In the genomic region with DNA sequence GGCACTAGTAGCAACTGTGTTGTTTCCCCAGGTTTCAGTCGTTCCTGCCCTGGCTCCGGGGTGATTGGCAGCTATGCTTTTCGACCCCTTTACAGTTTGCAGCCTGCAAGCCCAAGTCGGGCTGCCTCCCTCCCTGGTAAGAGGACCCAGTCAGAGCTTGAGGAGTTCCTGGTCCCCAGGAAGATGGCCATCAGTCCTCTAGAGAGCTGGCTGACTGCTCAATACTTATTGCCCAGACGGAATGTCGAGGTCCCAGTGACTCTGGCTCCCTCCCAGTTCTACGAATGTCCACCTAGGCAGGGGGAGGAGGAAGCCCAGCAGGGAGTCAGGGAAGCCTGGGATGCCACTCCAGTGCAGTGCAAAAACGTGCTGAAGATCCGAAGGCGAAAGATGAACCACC, we compare ENCODE assay signal across 9 mouse cellular contexts. TPM values are rescaled to one million over a fixed set of nuclear protein-coding genes. Genes with fewer than 3 reads are reported as not detected.
DNase-seq lines count a peak whose midpoint lies in the region; ATAC-seq lines count a peak whose summit lies in the region.
"Had no signal": no experiment of that assay in that cellular context is flagged by ENCODE, and none has a peak within 500 bp of the region (broad histone marks: within the 10 kb centered on the region; RNA-seq: fewer than 3 reads in every experiment).

No protein-coding gene starts in this region.

- peak overlapping the region; percentile 98 for H3K4me3 ChIP-seq in megakaryocyte, embryonic 14.5 days (replicated peaks)
- peak overlapping the region; percentile 86 for H3K4me3 ChIP-seq in limb, embryonic 12.5 days (replicated peaks)
- peak overlapping the region; percentile 85 for H3K4me3 ChIP-seq in stomach, embryonic 15.5 days (replicated peaks)

- no peaks in the 10 kb centered on the region for H3K9me3 ChIP-seq in megakaryocyte, embryonic 14.5 days
- no peaks in the 10 kb centered on the region for H3K9me3 ChIP-seq in limb, embryonic 12.5 days
- H3K9me3 ChIP-seq in stomach, embryonic 15.5 days, result no peaks in the 10 kb centered on the region

- H3K27me3 ChIP-seq in megakaryocyte, embryonic 14.5 days (replicated peaks), result no peaks in the 10 kb centered on the region
- H3K27me3 ChIP-seq in limb, embryonic 12.5 days, result no peaks in the 10 kb centered on the region
- no peaks in the 10 kb centered on the region for H3K27me3 ChIP-seq in stomach, embryonic 15.5 days (replicated peaks)

- WGBS in limb, embryonic 12.5 days, result 55% methylated on average over 10 of the region's 10 CpGs
- WGBS in stomach, embryonic 15.5 days, result 52% methylated on average over 10 of the region's 10 CpGs

- ATAC-seq in megakaryocyte, adult 5-6 weeks (ENCODE audit: poor library complexity, severe bottlenecking), result no peak
- ATAC-seq in limb, embryonic 12.5 days (ENCODE audit: insufficient number of reproducible peaks, insufficient read depth, low FRiP score, low TSS enrichment, low read depth), result no peak
- no peak for ATAC-seq in stomach, embryonic 15.5 days (ENCODE audit: insufficient read depth, low FRiP score, low read depth)

- peaks cover 25% of the 10 kb centered on the region for H3K36me3 ChIP-seq in megakaryocyte, embryonic 14.5 days (replicated peaks; ENCODE audit: low read length)
- peaks cover 30% of the 10 kb centered on the region for H3K36me3 ChIP-seq in limb, embryonic 12.5 days
- peaks cover 7% of the 10 kb centered on the region for H3K36me3 ChIP-seq in stomach, embryonic 15.5 days

- H3K9ac ChIP-seq in limb, embryonic 12.5 days (replicated peaks), result peak overlapping the region; percentile 85
- peak overlapping the region; percentile 91 for H3K9ac ChIP-seq in stomach, embryonic 15.5 days

- H3K4me1 ChIP-seq in megakaryocyte, embryonic 14.5 days, result peaks cover 45% of the 10 kb centered on the region
- peaks cover 21% of the 10 kb centered on the region for H3K4me1 ChIP-seq in limb, embryonic 12.5 days (replicated peaks)
- H3K4me1 ChIP-seq in stomach, embryonic 15.5 days, result peaks cover 23% of the 10 kb centered on the region

- peak overlapping the region; percentile 88; the same call in 1 of the 2 replicates for H3K27ac ChIP-seq in limb, embryonic 12.5 days
- H3K27ac ChIP-seq in stomach, embryonic 15.5 days, result peak overlapping the region; percentile 94; the same call in 1 of the 2 replicates

- DNase-seq in adrenal gland, postnatal 14 days, result peak; percentile 25
- DNase-seq in adrenal gland, adult 8-10 months, result no peak
- no peak for DNase-seq in cerebellum, adult 8-10 months
- DNase-seq in left cerebral cortex, adult 18-20 months (ENCODE audit: low spot score in 2 of 2), result no peak

- H3K4me2 ChIP-seq in limb, embryonic 12.5 days, result peak overlapping the region; percentile 97
- peak overlapping the region; percentile 93 for H3K4me2 ChIP-seq in stomach, embryonic 15.5 days

RNA-seq across cellular contexts. Expression of gene Aurkaip1, which starts 1.2 kb away (rescaled TPM):
- 136 and 148 TPM in 2 replicates for total RNA-seq in adrenal gland, postnatal 14 days (2021)
- 100 to 1,000 TPM; 134 to 175 (median 158) TPM for total RNA-seq in adrenal gland, adult 8-10 months (2022)
- 60.6 and 341 TPM in 2 replicates for polyA plus RNA-seq in megakaryocyte, embryonic 14.5 days (2012; ENCODE audit: insufficient read depth, low replicate concordance)
- 99.7 and 101 TPM in 2 replicates for total RNA-seq in megakaryocyte, adult 5-6 weeks (2015)
- 131 and 143 TPM in 2 replicates for total RNA-seq in megakaryocyte, adult 5-6 weeks (2017)
- polyA plus RNA-seq in limb, embryonic 12.5 days (2016; fragmentation: Nextera tagmentation; extraction: Ambion mirVana), result 146 and 151 TPM in 2 replicates
- 138 and 157 TPM in 2 replicates for polyA plus RNA-seq in stomach, embryonic 15.5 days (2015; fragmentation: Nextera tagmentation; extraction: Ambion mirVana)
- total RNA-seq in left cerebral cortex, adult 18-20 months (2021), result 100 to 1,000 TPM; 103 to 110 TPM

RNA-seq across cellular contexts. Expression of gene Mxra8, which starts 7.2 kb away (rescaled TPM):
- 40.6 and 44.3 TPM in 2 replicates for total RNA-seq in adrenal gland, postnatal 14 days (2021)
- total RNA-seq in adrenal gland, adult 8-10 months (2022), result 10 to 100 TPM; 45.1 to 93.9 (median 66.8) TPM
- polyA plus RNA-seq in megakaryocyte, embryonic 14.5 days (2012; ENCODE audit: insufficient read depth, low replicate concordance), result 0.13 TPM in 1 of 2 replicates, not detected in the other
- not detected in 2 replicates for total RNA-seq in megakaryocyte, adult 5-6 weeks (2015)
- total RNA-seq in megakaryocyte, adult 5-6 weeks (2017), result 1.2 TPM in 2 replicates
- polyA plus RNA-seq in limb, embryonic 12.5 days (2016; fragmentation: Nextera tagmentation; extraction: Ambion mirVana), result 44.9 and 62.1 TPM in 2 replicates
- 110 and 121 TPM in 2 replicates for polyA plus RNA-seq in stomach, embryonic 15.5 days (2015; fragmentation: Nextera tagmentation; extraction: Ambion mirVana)
- total RNA-seq in left cerebral cortex, adult 18-20 months (2021), result 1 to 10 TPM; 6.2 to 7.3 TPM
- total RNA-seq: common myeloid progenitor, adult 5-6 weeks had no signal

RNA-seq across cellular contexts. Expression of gene Dvl1, which starts 14.9 kb away (rescaled TPM):
- 54.8 and 66.4 TPM in 2 replicates for total RNA-seq in adrenal gland, postnatal 14 days (2021)
- 100 to 1,000 TPM in 1 of 4 experiments, 10 to 100 TPM in 3; 69.6 to 110 (median 73.1) TPM for total RNA-seq in adrenal gland, adult 8-10 months (2022)
- polyA plus RNA-seq in megakaryocyte, embryonic 14.5 days (2012; ENCODE audit: insufficient read depth, low replicate concordance), result 29.5 and 68.0 TPM in 2 replicates
- total RNA-seq in megakaryocyte, adult 5-6 weeks (2015), result 9.8 and 10.8 TPM in 2 replicates
- total RNA-seq in megakaryocyte, adult 5-6 weeks (2017), result 10.5 and 11.3 TPM in 2 replicates
- polyA plus RNA-seq in limb, embryonic 12.5 days (2016; fragmentation: Nextera tagmentation; extraction: Ambion mirVana), result 5.5 and 14.7 TPM in 2 replicates
- 13.7 and 16.0 TPM in 2 replicates for polyA plus RNA-seq in stomach, embryonic 15.5 days (2015; fragmentation: Nextera tagmentation; extraction: Ambion mirVana)
- 10 to 100 TPM; 88.0 to 96.3 TPM for total RNA-seq in left cerebral cortex, adult 18-20 months (2021)

RNA-seq across cellular contexts. Expression of gene Ccnl2, which starts 20.0 kb away (rescaled TPM):
- 106 and 112 TPM in 2 replicates for total RNA-seq in adrenal gland, postnatal 14 days (2021)
- 100 to 1,000 TPM in 3 of 4 experiments, 10 to 100 TPM in 1; 88.5 to 164 (median 122) TPM for total RNA-seq in adrenal gland, adult 8-10 months (2022)
- polyA plus RNA-seq in megakaryocyte, embryonic 14.5 days (2012; ENCODE audit: insufficient read depth, low replicate concordance), result 8.4 and 15.4 TPM in 2 replicates
- total RNA-seq in megakaryocyte, adult 5-6 weeks (2015), result 65.8 and 69.8 TPM in 2 replicates
- total RNA-seq in megakaryocyte, adult 5-6 weeks (2017), result 93.7 and 95.6 TPM in 2 replicates
- 241 and 256 TPM in 2 replicates for polyA plus RNA-seq in limb, embryonic 12.5 days (2016; fragmentation: Nextera tagmentation; extraction: Ambion mirVana)
- 166 and 167 TPM in 2 replicates for polyA plus RNA-seq in stomach, embryonic 15.5 days (2015; fragmentation: Nextera tagmentation; extraction: Ambion mirVana)
- total RNA-seq in left cerebral cortex, adult 18-20 months (2021), result 10 to 100 TPM; 60.1 to 65.5 TPM

RNA-seq across cellular contexts. Expression of gene Mrpl20, which starts 29.6 kb away (rescaled TPM):
- total RNA-seq in adrenal gland, postnatal 14 days (2021), result 194 and 200 TPM in 2 replicates
- total RNA-seq in adrenal gland, adult 8-10 months (2022), result 100 to 1,000 TPM; 102 to 144 (median 126) TPM
- polyA plus RNA-seq in megakaryocyte, embryonic 14.5 days (2012; ENCODE audit: insufficient read depth, low replicate concordance), result 10.2 and 29.9 TPM in 2 replicates
- total RNA-seq in megakaryocyte, adult 5-6 weeks (2015), result 131 and 139 TPM in 2 replicates
- 49.5 and 50.2 TPM in 2 replicates for total RNA-seq in megakaryocyte, adult 5-6 weeks (2017)
- polyA plus RNA-seq in limb, embryonic 12.5 days (2016; fragmentation: Nextera tagmentation; extraction: Ambion mirVana), result 217 and 228 TPM in 2 replicates
- 195 and 219 TPM in 2 replicates for polyA plus RNA-seq in stomach, embryonic 15.5 days (2015; fragmentation: Nextera tagmentation; extraction: Ambion mirVana)
- total RNA-seq in left cerebral cortex, adult 18-20 months (2021), result 10 to 100 TPM; 84.9 to 89.4 TPM
